Mouse (Mus musculus): Measurements from ENCODE around the gene Ctbs. TPM values are rescaled to one million over a fixed set of nuclear protein-coding genes. Genes with fewer than 3 reads are reported as not detected.
"Not testable (repeated sequence)": the region's sequence is repeated elsewhere in the genome, so short reads cannot be mapped to it uniquely, and the experiment has no call there.

Gene Ctbs
- polyA plus RNA-seq, 1 experiment from 2014 or later = 25.0 TPM

DNA sequence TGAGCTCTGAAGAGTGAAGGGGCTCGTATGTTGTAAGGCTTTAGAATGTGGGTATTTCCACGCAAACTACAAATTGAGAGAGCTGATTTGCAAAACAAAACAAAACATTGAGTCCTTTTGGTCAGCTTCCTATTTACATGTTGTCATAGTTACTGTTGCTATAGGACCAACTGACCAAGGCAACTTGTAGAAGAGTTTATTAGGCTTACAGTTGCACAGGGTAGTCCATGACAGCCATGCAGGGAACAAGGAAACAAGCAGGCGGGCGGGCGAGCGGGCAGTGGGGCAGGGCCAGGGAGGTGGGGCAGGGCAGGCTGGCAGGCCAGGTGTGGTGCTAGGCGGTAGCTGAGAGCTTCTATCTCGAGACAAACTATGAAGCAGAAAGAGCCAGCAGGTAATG lies 23.1 kb upstream of the Ctbs start:
- DNase-seq (ENCODE audit: low read depth, low spot score) (no peak), ATAC-seq (no peak)
- ChIA-PET POLR2A (no interaction called here), CTCF (interaction anchor here (1.9 to 2.2 kb wide), 2 partner anchors 11 to 16 kb away, joined by 5 read pairs; no protein-coding TSS in a partner anchor)
- TF ChIP-seq CTCF (IDR thresholded peaks at IDR 0.05) = no peak
- in situ Hi-C loops (cut with MboI; ENCODE audit: low pct_unique_long_range_greater_than_20kb) = no loop called here
- H3K27me3 ChIP-seq = no peaks in the 10 kb centered on the region

- ATAC-seq; POLR2A ChIA-PET; H3K27me3 ChIP-seq; in situ Hi-C loops (cut with MboI; ENCODE audit: low pct_unique_long_range_greater_than_20kb); DNase-seq (ENCODE audit: low read depth, low spot score): not testable (repeated sequence)
- CTCF ChIA-PET = interaction anchor here (1.0 to 2.2 kb wide), 4 partner anchors 11 to 105 kb away, joined by 3 to 6 read pairs (median 4); no protein-coding TSS in a partner anchor
These were observed 16.5 kb upstream of the Ctbs start for GRCm38 (mm10) chr3:146433063-146433462.

GRCm38 (mm10) chr3:146433681-146434350 lies 15.8 kb upstream of the Ctbs start:
- ChIA-PET POLR2A (interaction anchor here (1.0 kb wide), 1 partner anchor 11 kb away, joined by 3 read pairs; no protein-coding TSS in a partner anchor), CTCF (interaction anchor here (1.6 to 2.0 kb wide), 2 partner anchors 12 to 106 kb away, joined by 3 to 7 read pairs; no protein-coding TSS in a partner anchor)
- DNase-seq (ENCODE audit: low read depth, low spot score) = no peak
- TF ChIP-seq CTCF (IDR thresholded peaks at IDR 0.05) = no peak
- H3K27me3 ChIP-seq = no peaks in the 10 kb centered on the region
- no peak for ATAC-seq
- in situ Hi-C loops (cut with MboI; ENCODE audit: low pct_unique_long_range_greater_than_20kb) = no loop called here

DNA sequence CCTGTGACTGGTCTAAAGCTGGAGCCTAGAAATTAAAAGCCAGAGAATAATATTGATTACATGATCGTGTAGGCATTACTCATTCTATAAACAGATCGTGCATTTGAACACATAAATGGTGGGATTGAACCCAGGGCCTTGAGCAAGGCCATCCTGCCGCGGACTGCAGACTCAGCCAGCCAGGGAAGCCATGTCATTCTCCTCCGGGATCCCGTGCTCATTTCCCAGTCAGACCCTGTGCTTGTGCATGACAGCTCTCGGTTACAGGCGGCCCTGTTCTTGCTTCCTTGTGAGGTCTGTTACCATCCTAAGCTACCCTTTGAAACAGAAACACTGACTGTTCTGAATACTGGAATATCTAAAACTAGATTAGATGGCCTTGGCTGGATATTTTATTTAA lies 14.9 kb upstream of the Ctbs start:
- TF ChIP-seq CTCF (IDR thresholded peaks at IDR 0.05) = no peak
- no peaks in the 10 kb centered on the region for H3K27me3 ChIP-seq
- ATAC-seq (no peak), DNase-seq (ENCODE audit: low read depth, low spot score) (no peak)
- ChIA-PET POLR2A (interaction anchor here (0.6 to 1.2 kb wide), 4 partner anchors 10 to 505 kb away, joined by 3 to 5 read pairs (median 4); no protein-coding TSS in a partner anchor), CTCF (interaction anchor here (1.4 to 2.0 kb wide), 3 partner anchors 9 to 107 kb away, joined by 3 to 7 read pairs (median 3); no protein-coding TSS in a partner anchor)
- in situ Hi-C loops (cut with MboI; ENCODE audit: low pct_unique_long_range_greater_than_20kb) = no loop called here

DNA sequence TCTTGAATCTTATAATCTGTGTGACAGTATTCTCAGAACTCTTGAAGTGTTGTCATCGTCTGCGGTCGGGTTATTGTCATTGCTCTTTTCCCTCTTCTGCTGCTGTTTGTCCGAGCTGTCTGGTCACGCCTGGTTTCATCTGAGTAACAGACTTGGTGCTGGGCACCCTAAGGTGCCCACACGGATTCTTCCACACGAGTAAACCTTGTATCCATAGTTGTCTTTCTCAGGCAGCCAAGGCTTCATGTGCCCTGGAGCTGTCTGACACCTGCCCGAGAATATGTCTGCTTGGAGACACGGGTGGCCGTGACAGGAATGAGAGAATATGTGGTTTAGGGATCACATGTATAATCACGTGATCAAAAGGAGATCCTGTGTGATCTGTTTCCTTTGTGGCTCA lies 14.1 kb upstream of the Ctbs start:
- DNase-seq (ENCODE audit: low read depth, low spot score) (peak; percentile 46), ATAC-seq (peak; percentile 58)
- in situ Hi-C loops (cut with MboI; ENCODE audit: low pct_unique_long_range_greater_than_20kb) = no loop called here
- CTCF ChIA-PET = interaction anchor here (1.4 to 2.0 kb wide), 4 partner anchors 8 to 108 kb away, joined by 3 to 7 read pairs (median 4); no protein-coding TSS in a partner anchor
- POLR2A ChIA-PET = interaction anchor here (1.0 to 1.2 kb wide), 3 partner anchors 26 to 504 kb away, joined by 3 to 5 read pairs (median 3); no protein-coding TSS in a partner anchor
- TF ChIP-seq CTCF (IDR thresholded peaks at IDR 0.05) = no peak
- no peaks in the 10 kb centered on the region for H3K27me3 ChIP-seq

GRCm38 (mm10) chr3:146436114-146436513 lies 13.5 kb upstream of the Ctbs start:
- DNase-seq (ENCODE audit: low read depth, low spot score) (no peak), ATAC-seq (no peak)
- POLR2A ChIA-PET = interaction anchor here (1.1 to 1.2 kb wide), 2 partner anchors 25 to 63 kb away, joined by 3 read pairs; no protein-coding TSS in a partner anchor
- in situ Hi-C loops (cut with MboI; ENCODE audit: low pct_unique_long_range_greater_than_20kb) = no loop called here
- H3K27me3 ChIP-seq = no peaks in the 10 kb centered on the region
- no peak for TF ChIP-seq CTCF (IDR thresholded peaks at IDR 0.05)
- CTCF ChIA-PET = interaction anchor here (1.0 to 1.4 kb wide), 3 partner anchors 15 to 406 kb away, joined by 3 to 4 read pairs (median 3); no protein-coding TSS in a partner anchor

DNA sequence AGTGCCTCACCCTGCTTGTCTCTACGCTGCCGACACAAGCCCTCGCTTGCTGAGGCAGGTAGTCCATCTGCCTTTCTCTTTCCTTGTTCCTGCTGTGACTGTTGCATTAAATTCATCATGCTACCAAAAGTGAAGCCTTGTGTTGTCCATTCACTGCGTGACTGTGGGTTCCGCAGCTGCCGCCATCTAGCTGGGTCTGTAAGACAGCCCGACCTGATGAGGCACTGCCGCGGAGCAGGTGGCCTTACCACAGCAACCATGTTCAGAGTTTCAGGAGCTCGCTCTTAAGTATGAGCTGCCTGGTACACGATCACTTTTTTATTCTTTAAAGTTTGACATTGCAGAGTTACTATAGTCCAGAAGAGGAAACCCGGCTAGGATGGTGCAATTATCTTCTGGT lies 9.6 kb upstream of the Ctbs start:
- ATAC-seq (no peak), DNase-seq (ENCODE audit: low read depth, low spot score) (no peak)
- in situ Hi-C loops (cut with MboI; ENCODE audit: low pct_unique_long_range_greater_than_20kb) = no loop called here
- H3K27me3 ChIP-seq = no peaks in the 10 kb centered on the region
- CTCF ChIA-PET = interaction anchor here (0.7 to 0.8 kb wide), 2 partner anchors 9 to 13 kb away, joined by 3 read pairs; no protein-coding TSS in a partner anchor
- POLR2A ChIA-PET = no interaction called here
- no peak for TF ChIP-seq CTCF (IDR thresholded peaks at IDR 0.05)

GRCm38 (mm10) chr3:146440422-146440821 lies 9.2 kb upstream of the Ctbs start:
- in situ Hi-C loops (cut with MboI; ENCODE audit: low pct_unique_long_range_greater_than_20kb) = no loop called here
- DNase-seq (ENCODE audit: low read depth, low spot score) (no peak), ATAC-seq (no peak)
- ChIA-PET POLR2A (no interaction called here), CTCF (interaction anchor here (0.7 to 0.8 kb wide), 2 partner anchors 9 to 13 kb away, joined by 3 read pairs; no protein-coding TSS in a partner anchor)
- no peaks in the 10 kb centered on the region for H3K27me3 ChIP-seq
- no peak for TF ChIP-seq CTCF (IDR thresholded peaks at IDR 0.05)

- no peak for ATAC-seq
These were observed 7.1 kb upstream of the Ctbs start for GRCm38 (mm10) chr3:146442484-146442883.

DNA sequence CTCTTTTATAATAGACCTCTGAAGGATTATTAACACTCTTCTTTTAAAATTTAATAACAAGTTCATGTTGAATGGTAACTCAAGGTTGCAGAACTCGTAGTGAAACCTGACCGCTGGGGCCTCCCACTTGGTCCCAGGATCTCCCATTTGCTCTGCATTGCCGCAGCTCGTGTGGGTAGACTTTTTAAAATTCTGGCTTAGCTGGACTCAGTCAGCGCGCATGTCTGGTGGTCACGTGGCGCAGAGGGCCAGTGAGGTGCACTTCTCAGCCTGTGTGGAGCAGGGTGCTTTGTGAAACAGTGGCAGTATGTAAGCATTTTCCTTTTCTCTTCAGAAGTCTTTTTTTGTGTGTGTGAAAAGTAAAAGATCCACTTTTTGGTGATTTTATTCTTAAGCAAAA lies 6.7 kb upstream of the Ctbs start:
- no peak for TF ChIP-seq CTCF (IDR thresholded peaks at IDR 0.05)
- CTCF ChIA-PET = interaction anchor here (1.0 to 1.5 kb wide), 3 partner anchors 16 to 21 kb away, joined by 3 to 5 read pairs (median 5); no protein-coding TSS in a partner anchor
- POLR2A ChIA-PET = no interaction called here
- DNase-seq (ENCODE audit: low read depth, low spot score) (no peak), ATAC-seq (no peak)
- in situ Hi-C loops (cut with MboI; ENCODE audit: low pct_unique_long_range_greater_than_20kb) = no loop called here
- H3K27me3 ChIP-seq = no peaks in the 10 kb centered on the region

More at GRCm38 (mm10) chr3:146442484-146442883, 7.1 kb upstream of the Ctbs start:
- H3K27me3 ChIP-seq = no peaks in the 10 kb centered on the region
- CTCF ChIA-PET = interaction anchor here (1.0 to 1.5 kb wide), 3 partner anchors 16 to 21 kb away, joined by 3 to 5 read pairs (median 5); no protein-coding TSS in a partner anchor
- DNase-seq (ENCODE audit: low read depth, low spot score) = no peak
- in situ Hi-C loops (cut with MboI; ENCODE audit: low pct_unique_long_range_greater_than_20kb) = no loop called here
- POLR2A ChIA-PET = no interaction called here
- no peak for TF ChIP-seq CTCF (IDR thresholded peaks at IDR 0.05)

DNA sequence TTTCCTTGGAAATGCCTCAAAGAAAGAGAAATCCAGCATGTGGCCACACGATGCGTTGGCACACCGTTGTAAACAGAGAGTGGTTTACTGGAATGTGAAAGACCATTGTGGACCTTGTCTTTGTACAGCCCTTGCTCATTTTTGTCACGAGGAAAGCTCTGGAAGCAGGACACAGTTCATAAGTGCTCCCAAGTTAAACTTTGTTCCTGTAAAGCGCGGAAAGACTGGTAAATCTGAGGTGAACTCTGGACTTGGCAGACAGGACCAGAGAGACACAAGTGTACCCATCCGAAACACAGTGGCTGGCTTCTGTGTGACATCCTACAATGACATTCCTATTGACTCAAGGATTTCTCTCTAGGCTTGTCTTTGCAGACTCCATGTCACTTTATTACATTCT lies 6.2 kb upstream of the Ctbs start:
- POLR2A ChIA-PET = no interaction called here
- no peaks in the 10 kb centered on the region for H3K27me3 ChIP-seq
- TF ChIP-seq CTCF (IDR thresholded peaks at IDR 0.05) = no peak
- CTCF ChIA-PET = interaction anchor here (1.0 to 1.1 kb wide), 3 partner anchors 8 to 22 kb away, joined by 3 to 5 read pairs (median 3); no protein-coding TSS in a partner anchor
- ATAC-seq (no peak), DNase-seq (ENCODE audit: low read depth, low spot score) (no peak)
- in situ Hi-C loops (cut with MboI; ENCODE audit: low pct_unique_long_range_greater_than_20kb) = no loop called here
